Mouse (Mus musculus) lung, postnatal 0 days (tissue): ENCODE measurements around the gene Srrm2.

Experiments used
- CTCF ChIP-seq: IDR thresholded peaks from 2 replicates; pipeline ENCODE4 v1.5.1; 2016; ENCODE audit warnings: antibody characterized with exemption, mild to moderate bottlenecking
- EP300 ChIP-seq: IDR thresholded peaks from 2 replicates; pipeline ENCODE4 v1.6.1; 2016; ENCODE audit warnings: antibody characterized with exemption, mild to moderate bottlenecking, control low read depth

DNA sequence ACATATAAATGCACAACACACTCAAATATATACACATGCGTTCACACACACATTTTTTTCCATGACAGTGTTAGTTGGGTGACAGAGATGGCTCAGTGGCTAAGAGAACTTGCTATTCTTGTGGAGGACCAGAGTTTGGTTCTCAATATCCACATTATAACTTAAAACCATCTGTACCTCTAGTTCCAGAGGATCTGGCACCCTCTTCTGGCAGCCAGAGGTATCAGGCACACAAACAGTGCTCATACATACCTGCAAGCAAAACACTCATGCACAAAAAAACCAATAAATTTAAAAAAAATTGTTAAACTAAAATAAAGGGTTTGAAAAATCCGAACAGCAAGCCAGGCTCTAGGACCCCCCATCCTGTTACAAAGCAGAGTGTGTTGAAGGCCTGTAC lies 59.7 kb downstream of the Srrm2 start:
- peak; percentile 40 for TF ChIP-seq CTCF
- TF ChIP-seq EP300: no peak
